Mouse (Mus musculus) gastrocnemius, postnatal 14 days (tissue): ENCODE measurements around the gene Pign. TPM values are rescaled to one million over a fixed set of nuclear protein-coding genes. Genes with fewer than 3 reads are reported as not detected.

Source experiments
- DNase-seq: peaks from one replicate; pipeline ENCODE4 v3.0.0; 2021; ENCODE audit warnings: mixed read lengths
- intact Hi-C: fragments of 180-260 bp; cut with DNase I; formaldehyde crosslinking; loops from one replicate; pipeline ENCODE4 v1.15.1; 2025; ENCODE audit warnings: low total_unique reads
- long read RNA-seq, 2 experiments: library from polyadenylated mRNA; stranded (forward); transcript quantifications; one replicate each; pipeline ENCODE4 v2.0.0; 2021
- total RNA-seq, 2 experiments: library from RNA; stranded (reverse); gene quantifications; 2 replicates each; pipeline ENCODE4 v1.2.3; 2021

The Pign gene
- 1 to 10 TPM; 6.3 to 9.8 TPM for total RNA-seq
- long read RNA-seq, experiment 1, partial matches to known transcripts: 0 of 2 reads
- long read RNA-seq, experiment 1, other reads (novel, unspliced or antisense): 2 of 2 reads
- long read RNA-seq, experiment 2, full-length matches to known transcripts: 3 of 5 reads
- long read RNA-seq, experiment 2, partial matches to known transcripts: 1 of 5 reads
- long read RNA-seq, experiment 2, other reads (novel, unspliced or antisense): 1 of 5 reads

DNA sequence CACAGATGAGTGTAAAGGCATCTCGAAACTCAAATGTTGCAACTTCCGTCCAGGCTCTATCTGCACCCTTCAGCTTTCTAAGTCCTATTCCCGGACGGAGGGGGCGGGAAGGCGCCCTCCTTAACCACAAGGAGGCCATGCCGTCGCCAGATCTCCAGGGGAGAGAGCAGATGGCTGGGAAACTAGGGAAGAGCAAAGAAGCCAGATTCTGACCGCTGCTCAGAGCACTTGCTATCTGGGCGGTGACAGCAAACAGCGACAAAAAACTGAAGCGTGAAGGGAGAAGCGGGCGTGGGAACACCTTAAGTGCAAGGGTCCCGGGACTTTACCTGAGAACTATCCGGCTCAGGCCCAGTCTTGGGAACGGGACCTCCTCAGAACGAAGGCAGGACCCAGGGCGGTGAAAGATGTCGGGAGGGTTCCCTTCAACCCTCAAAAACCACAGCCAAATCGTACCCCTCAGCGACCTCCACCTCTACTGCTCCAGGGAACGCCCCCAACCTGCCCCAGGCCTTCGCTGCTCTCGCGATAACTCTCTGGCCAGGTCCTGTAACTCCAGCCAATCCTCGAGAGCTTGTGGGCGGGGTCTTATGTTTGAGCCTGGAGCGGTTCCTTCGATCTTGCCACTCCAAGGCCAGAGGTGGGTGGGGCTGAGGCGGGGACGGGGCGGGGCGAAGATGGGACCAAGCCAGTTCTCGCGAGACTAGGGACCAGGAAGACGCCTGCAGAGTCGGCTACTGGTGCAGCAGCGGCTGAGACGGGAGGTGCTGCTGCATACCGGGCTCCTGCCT, at the start of gene Pign, which contains the start of gene Relch:
Gene Pign (minus strand): TSS at position 507 of the 791 bp plus-strand sequence.
Gene Relch (plus strand): TSS at position 691 of the 791 bp plus-strand sequence.
- intact Hi-C loops: no loop called here
- peak; percentile 98 for DNase-seq

DNA sequence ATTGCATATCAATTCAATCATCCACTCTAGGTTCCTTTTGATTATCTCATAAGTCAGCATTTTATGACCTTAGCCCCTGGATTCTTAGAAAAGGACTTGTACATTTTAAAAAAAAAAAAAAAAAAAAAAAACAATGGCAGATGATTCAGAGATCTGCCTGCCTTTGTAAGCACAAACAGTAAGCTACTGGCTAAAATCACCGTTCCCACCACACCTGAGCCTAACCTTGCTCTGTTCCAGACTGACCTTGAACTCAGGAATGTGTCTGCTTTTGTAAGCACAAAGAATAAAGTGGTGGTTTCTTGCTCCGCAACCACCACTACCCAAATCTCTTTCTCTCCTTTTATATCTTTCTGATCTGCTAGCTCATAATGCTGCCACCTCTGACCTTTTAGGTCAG, 49.3 kb upstream of the Pign start:
- DNase-seq: no peak
- intact Hi-C loops: loop anchor here (10.0 kb wide), 1 partner anchor 58 kb away; no protein-coding TSS in a partner anchor

- DNase-seq: peak; percentile 6
- intact Hi-C loops: loop anchor here (10.0 kb wide), 1 partner anchor 56 kb away; no protein-coding TSS in a partner anchor
Measured at GRCm38 (mm10) chr1:105711227-105711626, 47.8 kb upstream of the Pign start.

DNA sequence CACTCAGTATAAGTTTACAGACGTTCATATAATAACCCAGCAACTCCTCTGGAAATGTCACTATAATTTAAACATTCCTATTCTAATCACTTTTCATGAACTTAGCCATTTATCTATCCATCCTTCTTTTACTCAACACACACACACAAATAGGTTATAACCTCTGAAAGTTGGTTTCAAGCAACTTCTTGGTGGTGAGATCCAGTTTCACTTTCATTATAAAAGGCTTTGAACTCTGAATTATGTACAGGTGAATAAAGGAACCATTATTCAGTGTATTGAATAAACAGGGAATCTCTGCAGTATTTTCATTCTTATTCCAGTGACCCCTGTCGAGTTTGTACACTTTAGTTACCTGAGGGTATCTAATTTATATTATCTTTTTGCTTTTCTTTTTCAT, 45.9 kb upstream of the Pign start:
- DNase-seq: no peak
- intact Hi-C loops: no loop called here

- intact Hi-C loops: no loop called here
- DNase-seq: no peak
Measured at GRCm38 (mm10) chr1:105700984-105701530, 37.6 kb upstream of the Pign start.

- no peak for DNase-seq
Measured at GRCm38 (mm10) chr1:105695581-105695980, 32.1 kb upstream of the Pign start.

GRCm38 (mm10) chr1:105685501-105685900, 22.0 kb upstream of the Pign start:
- DNase-seq: no peak
- intact Hi-C loops: no loop called here

More at GRCm38 (mm10) chr1:105695581-105695980, 32.1 kb upstream of the Pign start:
- intact Hi-C loops: no loop called here

- intact Hi-C loops: no loop called here
- no peak for DNase-seq
Measured at GRCm38 (mm10) chr1:105680587-105680986, 17.1 kb upstream of the Pign start.

GRCm38 (mm10) chr1:105674763-105675162, 11.3 kb upstream of the Pign start:
- intact Hi-C loops: no loop called here
- DNase-seq: no peak

GRCm38 (mm10) chr1:105669700-105670099, 6.2 kb upstream of the Pign start:
- DNase-seq: no peak
- intact Hi-C loops: no loop called here

DNA sequence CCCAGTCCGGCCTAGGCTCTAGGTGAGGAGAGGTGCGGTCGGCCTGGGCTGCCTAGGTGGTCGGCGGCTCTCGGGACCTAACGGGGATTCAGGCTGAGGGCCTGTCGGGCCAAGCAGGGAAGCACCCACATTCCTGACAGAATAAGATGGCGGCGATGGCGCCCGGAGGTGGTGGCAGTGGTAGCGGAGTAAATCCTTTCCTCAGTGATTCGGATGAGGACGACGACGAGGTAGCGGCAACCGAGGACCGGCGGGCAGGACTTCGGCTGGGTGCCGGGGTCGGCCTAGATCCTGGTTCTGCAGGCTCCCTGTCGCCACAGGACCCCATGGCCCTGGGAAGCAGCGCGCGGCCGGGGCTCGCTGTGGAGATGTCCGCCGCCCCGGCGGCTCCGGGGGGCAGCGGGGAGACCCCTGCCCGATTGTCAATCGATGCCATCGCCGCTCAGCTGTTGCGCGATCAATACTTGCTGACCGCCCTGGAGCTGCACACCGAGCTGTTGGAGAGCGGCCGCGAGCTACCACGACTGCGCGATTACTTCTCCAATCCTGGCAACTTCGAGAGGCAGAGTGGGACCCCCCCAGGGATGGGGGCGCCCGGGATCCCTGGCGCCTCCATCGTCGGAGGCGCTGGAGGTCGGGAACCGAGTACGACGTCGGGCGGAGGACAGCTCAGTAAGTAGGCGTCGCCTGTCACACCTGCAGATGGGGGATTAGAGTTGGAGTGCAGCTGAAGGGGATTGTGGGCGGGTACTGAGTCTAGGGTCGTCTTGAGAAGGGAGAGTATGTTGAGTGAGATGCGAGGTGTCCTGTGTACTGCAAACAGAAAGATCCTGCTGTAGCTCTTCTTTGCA, 710 bp upstream of the Pign start:
- peak; percentile 7 for DNase-seq
- intact Hi-C loops: no loop called here

DNA sequence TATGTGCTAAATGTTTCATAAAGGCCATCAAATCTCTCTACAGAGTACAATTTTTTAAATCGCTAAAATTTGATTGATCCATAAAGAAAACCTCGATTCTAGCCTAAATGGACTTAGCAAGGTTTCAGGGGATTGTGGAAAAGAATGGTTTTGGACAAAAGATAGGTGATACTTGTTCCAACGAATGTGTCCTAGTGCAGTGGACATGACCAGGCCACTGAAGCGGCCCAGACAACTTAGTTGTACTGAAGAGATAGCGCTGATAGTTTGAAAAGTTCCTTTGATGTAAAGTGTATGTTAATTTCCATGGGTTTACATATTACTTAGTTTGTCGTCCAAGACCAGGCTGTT, 682 bp downstream of the Pign start:
- intact Hi-C loops: no loop called here
- DNase-seq: no peak

- no peak for DNase-seq
- intact Hi-C loops: no loop called here
Measured at GRCm38 (mm10) chr1:105660015-105660414, 3.5 kb downstream of the Pign start.

DNA sequence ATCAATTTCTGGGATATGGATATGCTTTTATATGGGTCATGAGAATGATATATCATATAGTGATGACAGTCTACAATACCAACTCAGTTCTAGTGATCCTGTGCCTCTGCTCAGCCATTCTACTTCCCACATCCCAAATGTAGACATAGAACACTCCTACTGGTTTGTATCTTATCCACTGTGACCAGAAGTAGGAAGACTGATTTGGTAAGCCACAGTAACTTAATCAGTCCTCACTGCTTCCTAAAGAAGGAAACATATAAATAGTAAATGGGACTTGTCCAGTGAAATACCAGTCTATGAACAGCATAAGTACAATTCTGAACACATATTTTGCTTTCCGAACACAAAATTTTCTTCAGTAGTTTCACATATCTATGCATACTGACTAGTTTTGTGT, 9.5 kb downstream of the Pign start:
- no peak for DNase-seq
- intact Hi-C loops: loop anchor here (10.0 kb wide), 1 partner anchor 61 kb away; no protein-coding TSS in a partner anchor

- no peak for DNase-seq
- intact Hi-C loops: loop anchor here (10.0 kb wide), 1 partner anchor 64 kb away; no protein-coding TSS in a partner anchor
Measured at GRCm38 (mm10) chr1:105650650-105651049, 12.8 kb downstream of the Pign start.

GRCm38 (mm10) chr1:105644093-105644492, 19.4 kb downstream of the Pign start:
- intact Hi-C loops: no loop called here
- DNase-seq: no peak

DNA sequence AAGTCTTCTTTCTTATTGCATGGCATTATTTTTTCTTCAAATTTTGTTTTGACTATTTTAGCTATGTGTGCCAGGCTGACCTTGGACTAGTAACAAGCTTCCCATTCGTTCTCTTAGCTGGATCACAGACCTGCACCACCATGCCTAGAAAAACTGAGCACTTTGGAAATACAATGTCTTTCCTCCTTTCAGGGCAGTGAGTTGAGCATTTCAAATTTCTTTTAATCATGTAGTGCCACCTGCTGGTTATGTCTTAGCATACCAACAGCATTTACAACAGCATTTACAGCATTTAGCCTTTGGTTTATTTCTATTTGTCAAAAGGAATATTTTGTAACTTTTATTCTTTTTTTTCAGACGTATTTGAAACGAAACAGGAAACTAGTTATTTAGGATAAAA, 33.0 kb downstream of the Pign start:
- no peak for DNase-seq

GRCm38 (mm10) chr1:105589673-105590072, 73.8 kb downstream of the Pign start:
- intact Hi-C loops: no loop called here
- no peak for DNase-seq

More for the DNA sequence above, 33.0 kb downstream of the Pign start:
- intact Hi-C loops: loop anchor here (5.0 kb wide), 1 partner anchor 643 kb away; no protein-coding TSS in a partner anchor

GRCm38 (mm10) chr1:105588697-105589096, 74.8 kb downstream of the Pign start:
- no peak for DNase-seq
- intact Hi-C loops: no loop called here
